Mouse (Mus musculus): ENCODE data around the gene Meis2. TPM values are rescaled to one million over a fixed set of nuclear protein-coding genes. Genes with fewer than 3 reads are reported as not detected.

The Meis2 gene
- total RNA-seq (2021): 100 to 1,000 TPM; 159 to 160 TPM
- long read RNA-seq, experiment 1, partial matches to known transcripts: 24 of 43 reads
- long read RNA-seq, experiment 1, other reads (novel, unspliced or antisense): 11 of 43 reads
- long read RNA-seq, experiment 2, transcript Meis2-203 (12 exons, 2,810 nt): major isoform, 8 of 86 reads
- long read RNA-seq, experiment 2, partial matches to known transcripts: 41 of 86 reads
- long read RNA-seq, experiment 2, other reads (novel, unspliced or antisense): 31 of 86 reads

- DNase-seq (ENCODE audit: low spot score in 2 of 2): peak in 1 of 2 experiments; percentile 76
These were observed at the start of gene Meis2 for GRCm38 (mm10) chr2:116065570-116066005. Gene Meis2, minus strand, starts transcription at chr2:116065839.

DNA sequence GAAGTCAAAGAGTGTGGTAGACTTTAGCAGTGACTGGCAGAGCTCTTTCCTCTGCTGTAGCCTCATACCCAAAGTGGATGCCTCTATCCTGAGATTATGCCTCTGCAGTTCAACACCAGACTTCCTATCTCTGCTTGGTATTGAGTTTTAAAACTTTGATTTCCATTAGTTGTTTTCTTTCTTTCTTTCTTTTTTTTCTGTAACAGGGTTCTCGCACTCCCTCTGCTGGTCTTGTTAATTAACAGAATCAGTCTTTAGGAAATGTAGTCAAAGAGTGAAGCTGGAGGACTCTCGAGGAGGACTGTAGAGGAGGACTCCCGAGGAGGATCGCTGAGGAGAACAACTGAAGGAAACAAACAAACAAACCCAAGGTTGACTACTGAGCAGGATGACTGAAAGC lies 40.6 kb upstream of the Meis2 start:
- DNase-seq (ENCODE audit: low spot score in 2 of 2): no peak

DNA sequence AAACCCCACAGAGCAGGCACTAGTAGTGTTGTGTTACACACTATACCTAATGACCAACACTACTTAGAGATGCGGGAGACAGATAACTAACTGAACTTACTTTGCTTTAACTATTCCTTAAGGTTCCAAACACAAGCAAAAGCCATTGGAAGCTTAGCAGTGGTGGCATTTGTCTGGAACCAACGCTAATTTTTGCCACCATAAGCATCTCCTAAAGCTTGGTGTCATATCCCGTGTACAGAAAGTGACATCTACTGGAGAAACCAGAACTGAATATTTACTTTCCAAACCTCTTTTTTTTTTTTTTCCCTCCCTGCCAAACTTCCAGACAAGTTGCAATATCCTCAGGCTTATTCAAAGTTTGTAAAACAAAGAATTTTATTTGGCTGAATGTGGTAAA lies 39.5 kb upstream of the Meis2 start:
- DNase-seq (ENCODE audit: low spot score in 2 of 2): no peak

DNA sequence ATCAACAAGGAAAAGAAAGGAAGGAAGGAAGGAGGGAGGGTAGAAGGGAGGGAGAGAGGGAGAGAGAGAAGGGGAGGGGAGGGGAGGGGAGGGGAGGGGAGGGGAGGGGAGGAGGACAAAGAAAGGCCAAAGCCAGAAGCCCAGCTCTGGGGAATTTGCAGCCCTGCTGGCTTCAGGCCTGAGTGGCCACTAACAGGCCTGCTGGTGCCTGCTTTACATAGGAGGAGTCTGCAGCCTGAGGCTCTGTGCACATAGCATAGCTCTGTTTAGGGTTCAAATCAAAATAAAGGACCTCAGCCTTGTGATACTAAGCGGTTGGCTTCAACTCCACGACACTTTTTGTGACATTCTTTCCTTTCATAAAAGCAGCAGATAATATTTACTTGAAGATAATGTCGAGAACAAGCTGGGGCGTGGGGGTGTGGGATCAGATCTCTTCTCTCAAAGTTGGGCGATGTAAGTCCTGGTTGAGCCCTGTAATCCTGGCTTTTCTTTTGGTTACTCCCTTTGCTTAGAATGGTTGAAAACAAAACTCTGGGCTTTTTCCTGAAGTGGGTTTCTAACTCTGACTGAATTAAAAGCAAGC lies 37.9 kb upstream of the Meis2 start:
- DNase-seq (ENCODE audit: low spot score in 2 of 2): no peak

DNA sequence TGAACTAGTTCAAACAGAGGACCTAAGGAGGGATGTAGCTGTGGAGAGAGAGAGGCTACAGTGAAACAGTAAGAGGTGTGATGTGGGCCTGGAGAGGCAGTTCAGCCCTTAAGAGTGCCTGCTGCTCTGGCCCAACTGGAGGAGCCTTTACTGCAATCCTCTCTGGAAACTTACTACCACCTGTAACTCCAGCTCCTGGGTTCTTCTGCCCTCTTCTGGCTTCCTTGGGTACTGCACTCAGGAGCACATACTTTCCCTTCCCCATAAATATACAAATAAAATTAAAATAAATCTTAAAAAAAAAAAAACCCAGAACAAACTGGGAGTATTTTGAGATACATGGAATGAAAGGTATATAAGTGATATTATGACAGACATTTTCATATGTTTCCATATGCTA lies 35.6 kb upstream of the Meis2 start:
- peak; percentile 17 to 38 for DNase-seq (ENCODE audit: low spot score in 2 of 2)

DNA sequence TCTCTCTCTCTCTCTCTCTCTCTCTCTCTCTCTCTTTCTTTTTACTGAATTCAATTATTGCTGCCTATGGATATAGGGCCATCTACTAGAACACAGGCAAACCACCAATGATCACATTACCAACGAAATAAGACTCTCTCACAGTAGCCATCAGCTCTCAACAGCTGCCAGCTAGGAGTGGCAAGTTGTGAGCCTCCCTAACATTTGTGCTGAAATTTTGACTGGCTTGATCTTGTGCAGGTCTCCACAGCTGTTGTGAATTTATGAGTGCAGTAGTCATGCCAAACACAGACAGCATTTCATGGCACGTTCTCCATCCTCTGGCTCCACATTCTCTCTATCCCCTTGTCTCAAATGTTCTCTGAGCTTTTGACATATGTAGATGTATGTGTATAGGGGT lies 15.3 kb upstream of the Meis2 start:
- DNase-seq (ENCODE audit: low spot score in 2 of 2): no peak

- no peak for DNase-seq (ENCODE audit: low spot score in 2 of 2)
These were observed 13.2 kb upstream of the Meis2 start for GRCm38 (mm10) chr2:116078841-116079240.

GRCm38 (mm10) chr2:116077716-116078115 lies 12.1 kb upstream of the Meis2 start:
- DNase-seq (ENCODE audit: low spot score in 2 of 2): no peak

DNA sequence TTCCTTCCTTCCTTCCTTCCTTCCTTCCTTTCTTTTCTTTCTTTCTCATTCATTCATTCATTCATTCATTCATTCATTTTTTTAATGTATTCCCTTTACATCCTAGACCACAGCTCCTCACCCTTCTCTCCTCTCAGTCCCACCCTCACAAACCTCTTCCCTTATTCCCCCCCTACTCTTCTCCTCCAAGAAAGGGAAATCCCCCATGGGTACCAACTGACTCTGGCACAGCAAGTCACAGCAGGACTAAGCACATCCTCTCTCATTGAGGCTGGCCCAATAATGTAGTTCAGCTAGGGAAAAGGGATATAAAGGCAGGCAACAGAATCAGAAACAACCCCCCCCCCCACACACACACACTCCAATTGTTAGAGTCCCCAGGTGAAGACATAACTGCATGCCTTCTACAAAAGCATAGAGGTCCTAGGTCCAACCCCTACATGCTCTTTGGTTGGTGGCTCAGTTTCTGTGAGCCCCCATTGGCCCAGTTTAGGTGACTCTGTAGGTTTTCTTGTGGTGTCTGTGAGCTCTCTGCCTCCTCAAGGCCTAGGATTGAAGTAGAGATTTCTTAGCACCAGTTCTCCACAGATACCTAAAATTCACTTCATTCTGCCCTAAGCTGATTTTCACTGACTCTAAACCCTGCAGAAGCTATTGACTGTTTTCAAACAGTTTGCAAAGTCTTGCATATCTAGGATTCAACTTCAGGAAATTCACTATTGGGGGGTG lies 11.3 kb upstream of the Meis2 start:
- no peak for DNase-seq (ENCODE audit: low spot score in 2 of 2)

GRCm38 (mm10) chr2:116075902-116076301 lies 10.3 kb upstream of the Meis2 start:
- peak in 1 of 2 experiments; percentile 65 for DNase-seq (ENCODE audit: low spot score in 2 of 2)

DNA sequence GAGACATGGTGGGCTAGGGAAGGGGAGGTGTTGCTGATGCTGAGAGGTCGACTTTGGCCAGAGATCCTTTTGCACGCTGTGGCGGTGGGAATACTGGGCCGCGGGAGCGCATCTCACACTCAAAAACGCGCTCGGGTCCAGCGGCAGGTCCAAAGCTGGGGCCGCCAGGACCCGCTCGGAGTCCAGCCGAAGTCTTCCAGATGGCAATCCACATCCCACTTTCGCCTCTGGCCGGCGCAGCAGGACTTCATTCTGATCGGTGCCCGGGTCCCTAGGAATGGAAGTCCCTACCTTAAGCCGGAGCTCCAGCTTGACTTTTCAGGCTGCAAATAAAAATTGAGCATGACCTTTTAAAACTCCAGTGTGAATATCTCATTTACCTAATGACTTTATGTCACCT lies 9.8 kb upstream of the Meis2 start:
- peak in 1 of 2 experiments; percentile 21 for DNase-seq (ENCODE audit: low spot score in 2 of 2)

GRCm38 (mm10) chr2:116074726-116075440 lies 9.2 kb upstream of the Meis2 start:
- no peak for DNase-seq (ENCODE audit: low spot score in 2 of 2)

DNA sequence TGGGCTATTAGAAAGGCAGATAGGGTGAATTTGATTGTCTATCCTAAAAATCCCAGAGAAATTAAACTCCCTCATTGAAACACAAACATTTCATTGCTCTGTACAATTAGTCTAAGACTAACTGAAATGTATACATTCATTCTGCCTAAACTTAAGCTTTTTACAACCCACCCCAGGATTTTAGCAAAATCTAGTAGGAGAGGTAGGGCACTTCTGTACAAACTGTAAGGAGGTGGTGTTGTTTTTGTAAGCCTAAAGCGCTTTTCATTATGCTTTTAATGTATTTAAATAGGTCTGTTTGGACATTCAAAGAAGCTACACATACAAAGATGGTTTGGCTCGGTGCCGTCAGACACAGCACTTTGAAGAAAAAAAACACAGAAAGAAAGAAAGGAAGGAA lies 8.4 kb upstream of the Meis2 start:
- no peak for DNase-seq (ENCODE audit: low spot score in 2 of 2)

DNA sequence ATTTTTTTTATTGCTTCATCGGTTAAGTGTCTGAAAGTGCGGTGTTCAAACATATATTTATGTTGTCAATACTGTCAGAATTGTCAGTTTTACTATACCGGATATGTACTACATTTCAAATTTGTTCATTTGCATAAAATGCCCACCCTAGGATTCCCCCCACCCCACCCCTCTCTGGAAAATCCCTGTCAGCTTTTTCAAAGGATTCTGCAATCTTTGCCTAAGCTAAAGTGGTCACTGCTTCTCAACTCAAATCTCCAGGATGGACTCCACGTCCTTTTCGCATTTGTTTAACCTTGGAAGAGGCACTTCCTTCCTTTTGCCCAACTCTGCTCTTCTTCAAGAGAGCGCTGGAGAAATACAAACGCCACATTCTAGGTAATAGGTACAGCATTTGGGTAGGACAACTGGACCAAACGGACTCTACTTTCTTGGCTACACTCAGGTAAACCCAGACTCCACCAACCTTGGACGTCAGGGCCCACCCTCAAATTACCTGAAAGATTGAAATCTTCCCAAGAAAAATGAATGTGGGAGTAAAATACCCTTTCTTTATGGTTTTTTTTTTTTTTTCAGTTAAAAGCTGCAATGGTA lies 7.8 kb upstream of the Meis2 start:
- DNase-seq (ENCODE audit: low spot score in 2 of 2): no peak

- no peak for DNase-seq (ENCODE audit: low spot score in 2 of 2)
These were observed 7.1 kb upstream of the Meis2 start for GRCm38 (mm10) chr2:116072706-116073105.

GRCm38 (mm10) chr2:116072321-116072640 lies 6.6 kb upstream of the Meis2 start:
- no peak for DNase-seq (ENCODE audit: low spot score in 2 of 2)

DNA sequence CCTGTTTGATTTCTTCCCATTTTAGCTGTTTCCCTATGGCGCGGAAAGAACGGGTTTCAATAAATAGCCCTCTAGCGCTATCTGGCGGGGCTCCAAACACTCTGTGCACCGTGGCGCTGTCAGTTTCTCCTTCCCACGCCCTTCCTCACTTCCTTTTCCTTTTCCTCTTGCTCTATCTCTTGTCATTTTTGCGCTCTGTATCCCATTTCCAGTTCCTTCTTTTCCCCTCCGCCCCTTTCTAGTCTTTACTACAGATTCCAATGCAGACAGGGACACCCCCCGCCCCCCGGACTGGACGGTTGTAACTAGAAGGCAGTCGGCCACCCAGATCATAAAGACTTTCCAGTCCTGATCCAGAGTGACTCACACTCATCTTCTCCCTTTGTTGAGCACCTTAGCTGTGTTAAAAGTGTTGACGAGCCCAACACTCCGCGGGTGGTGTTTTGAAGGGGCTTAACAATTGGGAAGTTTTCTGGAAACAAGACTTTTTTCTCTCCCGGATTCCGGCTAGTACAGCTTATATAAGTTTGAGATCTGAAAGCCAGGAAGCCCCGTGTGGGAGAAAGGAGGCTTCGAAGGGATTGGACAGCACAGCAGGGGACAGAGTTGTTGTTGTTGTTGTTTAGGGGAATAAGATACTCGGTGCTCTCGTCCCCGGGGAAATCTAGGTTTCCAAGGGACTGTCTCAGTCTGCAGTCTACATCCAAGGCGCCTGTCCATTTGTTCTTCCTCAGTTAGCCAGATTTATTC lies 6.1 kb upstream of the Meis2 start:
- DNase-seq (ENCODE audit: low spot score in 2 of 2): peak in 1 of 2 experiments; percentile 44

- no peak for DNase-seq (ENCODE audit: low spot score in 2 of 2)
These were observed 5.2 kb upstream of the Meis2 start for GRCm38 (mm10) chr2:116070614-116071425.

DNA sequence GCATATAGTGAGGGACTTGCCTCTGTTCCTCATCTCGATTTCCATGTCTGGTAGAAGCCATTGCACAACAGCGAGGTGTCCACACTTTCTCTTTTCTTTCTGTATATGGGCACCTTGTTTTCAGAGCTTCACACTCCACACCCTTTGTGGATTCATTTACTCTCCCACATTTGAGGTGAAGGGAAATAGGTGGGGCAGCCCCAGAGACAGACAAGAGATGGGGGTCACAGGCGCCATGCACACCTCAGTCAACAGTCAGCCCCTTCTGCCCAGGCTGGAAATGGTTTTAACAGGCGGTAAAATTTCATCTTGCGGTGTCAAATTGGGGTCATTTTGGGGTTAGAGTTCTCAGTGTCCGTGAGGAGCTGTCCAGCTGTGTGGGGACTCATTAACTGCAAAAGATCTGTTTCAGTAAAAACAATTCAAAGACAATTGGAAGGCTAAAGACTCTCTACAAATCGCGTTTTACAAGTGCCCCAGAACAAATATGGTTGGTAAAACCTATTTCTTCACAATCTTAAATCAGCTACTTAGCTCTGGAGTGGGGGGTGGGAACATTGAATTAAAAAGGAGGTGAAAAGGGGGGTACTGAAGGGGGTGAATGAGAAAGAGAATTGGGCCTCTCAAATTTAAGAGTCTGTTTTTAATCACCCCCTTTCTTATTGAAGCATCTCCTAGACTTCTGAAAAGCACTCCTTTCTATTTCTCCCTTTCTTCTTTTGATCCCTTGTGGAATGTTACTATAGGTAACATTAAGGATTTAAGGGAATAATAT lies 4.0 kb upstream of the Meis2 start:
- no peak for DNase-seq (ENCODE audit: low spot score in 2 of 2)
